Mouse (Mus musculus) midbrain, embryonic 14.5 days (tissue): Measurements from ENCODE around the gene Glyat. TPM values are rescaled to one million over a fixed set of nuclear protein-coding genes. Genes with fewer than 3 reads are reported as not detected.

Experiments used
- polyA plus RNA-seq: library from polyadenylated mRNA; unstranded; fragments of >200 nt; fragmentation: Nextera tagmentation; extraction: Ambion mirVana; gene quantifications from 2 replicates; pipeline ENCODE4 v1.2.1, GENCODE M21; 2014

Glyat gene
- polyA plus RNA-seq, 1 experiment from 2014 or later = not detected

Other genes with a start within 250 kb of the Glyat start
- gene Olfr1440, start 246.0 kb upstream of the Glyat start, polyA plus RNA-seq = not detected in 2 replicates
- not detected in 2 replicates for gene Olfr1441, start 215.9 kb upstream of the Glyat start, polyA plus RNA-seq
- gene Pfpl, start 205.4 kb upstream of the Glyat start, polyA plus RNA-seq = not detected in 2 replicates
- 1.00 and 1.1 TPM in 2 replicates for gene Mpeg1, start 172.5 kb upstream of the Glyat start, polyA plus RNA-seq
- 35.7 and 46.0 TPM in 2 replicates for gene Dtx4, start 131.9 kb upstream of the Glyat start, polyA plus RNA-seq
- gene Fam111a, start 87.6 kb upstream of the Glyat start, polyA plus RNA-seq = 4.5 and 8.3 TPM in 2 replicates
- 0.12 TPM in 1 of 2 replicates, not detected in the other for gene Gm4952, start 33.3 kb upstream of the Glyat start, polyA plus RNA-seq
- not detected in 2 replicates for gene Olfr1442, start 37.1 kb downstream of the Glyat start, polyA plus RNA-seq
- not detected in 2 replicates for gene Olfr1443, start 44.8 kb downstream of the Glyat start, polyA plus RNA-seq
- gene Keg1, start 62.5 kb downstream of the Glyat start, polyA plus RNA-seq = not detected in 2 replicates
- gene Cntf, start 132.3 kb downstream of the Glyat start, polyA plus RNA-seq = 1.9 TPM in 1 of 2 replicates, not detected in the other
- 10.6 and 15.3 TPM in 2 replicates for gene Zfp91, start 162.8 kb downstream of the Glyat start, polyA plus RNA-seq
- 0.46 and 1.3 TPM in 2 replicates for gene Lpxn, start 162.9 kb downstream of the Glyat start, polyA plus RNA-seq
- not detected in 2 replicates for gene Gm5244, start 213.4 kb downstream of the Glyat start, polyA plus RNA-seq
- not detected in 2 replicates for gene Olfr1444, start 224.0 kb downstream of the Glyat start, polyA plus RNA-seq